Mouse (Mus musculus): ENCODE measurements around the gene Iqck.

GRCm38 (mm10) chr7:118911571-118911970 is 56.0 kb downstream of the Iqck start:
- no peak for TF ChIP-seq CTCF (IDR thresholded peaks at IDR 0.05; ENCODE audit: control insufficient read depth, insufficient read depth, insufficient replicate concordance, low read depth, low read length)
- TF ChIP-seq POLR2A (IDR thresholded peaks at IDR 0.05; ENCODE audit: control insufficient read depth, low read depth, low read length): no peak
